Comparison of ENCODE assay signal across 23 mouse cellular contexts in genomic region chr10:8741505-8741904, GRCm38 (mm10).
A peak's percentile ranks its signal among the peaks of the same experiment; 100 is the strongest.
DNase-seq lines count a peak whose midpoint lies in the region; ATAC-seq and TF ChIP-seq lines count a peak whose summit lies in the region.
"Had no signal": no experiment of that assay in that cellular context is flagged by ENCODE, and none has a peak within 500 bp of the region (broad histone marks: within the 10 kb centered on the region; RNA-seq: fewer than 3 reads in every experiment).

No protein-coding gene starts in this region.

- H3K4me2 ChIP-seq in heart, embryonic 16.5 days (ENCODE audit: low read depth, low read length) = no peak overlapping the region
- no peak overlapping the region for H3K4me2 ChIP-seq in stomach, embryonic 15.5 days
- no peak overlapping the region for H3K4me2 ChIP-seq in stomach, postnatal 0 days (replicated peaks; ENCODE audit: low read depth)
- H3K4me2 ChIP-seq: forebrain, embryonic 12.5 days; forebrain, embryonic 15.5 days; hindbrain, embryonic 14.5 days had no signal

- no peaks in the 10 kb centered on the region for H3K9me3 ChIP-seq in heart, embryonic 16.5 days (replicated peaks; ENCODE audit: control insufficient read depth, low read length)
- H3K9me3 ChIP-seq in stomach, embryonic 15.5 days = no peaks in the 10 kb centered on the region
- no peaks in the 10 kb centered on the region for H3K9me3 ChIP-seq in stomach, postnatal 0 days (ENCODE audit: control insufficient read depth, low read length)
- H3K9me3 ChIP-seq: forebrain, embryonic 12.5 days; forebrain, embryonic 15.5 days; heart, embryonic 10.5 days had no signal

- no peak for TF ChIP-seq CTCF in stomach, postnatal 0 days (IDR thresholded peaks at IDR 0.05; ENCODE audit: low read depth)

- H3K27me3 ChIP-seq in heart, embryonic 16.5 days (ENCODE audit: control insufficient read depth, insufficient read depth, low read length) = no peaks in the 10 kb centered on the region
- no peaks in the 10 kb centered on the region for H3K27me3 ChIP-seq in stomach, embryonic 15.5 days (replicated peaks)
- H3K27me3 ChIP-seq in stomach, postnatal 0 days (ENCODE audit: control insufficient read depth, insufficient read depth, low read length) = no peaks in the 10 kb centered on the region
- H3K27me3 ChIP-seq: forebrain, embryonic 12.5 days; forebrain, embryonic 15.5 days had no signal

- no peaks in the 10 kb centered on the region for H3K4me1 ChIP-seq in heart, embryonic 16.5 days (ENCODE audit: control insufficient read depth, insufficient read depth, low read length)
- H3K4me1 ChIP-seq in stomach, embryonic 15.5 days = no peaks in the 10 kb centered on the region
- no peaks in the 10 kb centered on the region for H3K4me1 ChIP-seq in stomach, postnatal 0 days (replicated peaks; ENCODE audit: control insufficient read depth, insufficient read depth)

- intact Hi-C loops in heart, postnatal 14 days (cut with DNase I) = loop anchor here (5.0 to 10.0 kb wide), 3 partner anchors 141 to 933 kb away; partner anchors contain the start of gene Samd5

- 82% methylated on average over 9 of the region's 9 CpGs for WGBS in heart, embryonic 16.5 days
- 82% methylated on average over 9 of the region's 9 CpGs for WGBS in stomach, embryonic 15.5 days
- 89% methylated on average over 9 of the region's 9 CpGs for WGBS in stomach, postnatal 0 days

- H3K9ac ChIP-seq in heart, embryonic 16.5 days (ENCODE audit: low read length) = no peak overlapping the region
- H3K9ac ChIP-seq in stomach, embryonic 15.5 days = no peak overlapping the region
- H3K9ac ChIP-seq in stomach, postnatal 0 days (ENCODE audit: low read length) = no peak overlapping the region
- H3K9ac ChIP-seq: forebrain, embryonic 12.5 days; forebrain, embryonic 15.5 days; hindbrain, embryonic 14.5 days had no signal

- no peak for DNase-seq in heart, postnatal 14 days
- no peak for DNase-seq in stomach, postnatal 0 days (ENCODE audit: low spot score)
- DNase-seq in lung, adult 18-20 months = no peak
- DNase-seq: adrenal gland, adult 2 months; adrenal gland, postnatal 14 days; cerebellum, adult 11 months; cerebellum, adult 2 months; cerebellum, adult 9-11 months; cerebellum, postnatal 25 days; gastrocnemius, postnatal 25 days; heart, postnatal 10 days; heart, postnatal 4 days had no signal

- TF ChIP-seq EP300 in stomach, postnatal 0 days (optimal IDR thresholded peaks at IDR 0.05) = no peak

- H3K4me3 ChIP-seq in heart, embryonic 16.5 days (ENCODE audit: low read length) = no peak overlapping the region
- H3K4me3 ChIP-seq in stomach, embryonic 15.5 days (replicated peaks) = no peak overlapping the region
- no peak overlapping the region for H3K4me3 ChIP-seq in stomach, postnatal 0 days (ENCODE audit: low read depth, low read length)
- H3K4me3 ChIP-seq: forebrain, embryonic 12.5 days; forebrain, embryonic 15.5 days; heart, adult 2 months; heart, embryonic 10.5 days had no signal

- ATAC-seq in heart, embryonic 16.5 days (replicated peaks; ENCODE audit: extremely low read depth, insufficient read depth, low FRiP score) = no peak
- ATAC-seq in stomach, embryonic 15.5 days (ENCODE audit: insufficient read depth, low FRiP score, low read depth) = 0 out of 2 replicates have a peak, but pooled peaks have one; percentile 5
- no peak for ATAC-seq in stomach, postnatal 0 days (ENCODE audit: low FRiP score, low TSS enrichment)
- 0 out of 2 replicates have a peak, but pooled peaks have one; percentile 33 for ATAC-seq in megakaryocyte progenitor cell, adult 5-6 weeks (replicated peaks; ENCODE audit: poor library complexity)
- ATAC-seq: CD4-positive, CD25-positive, alpha-beta regulatory T cell, adult 4 months; forebrain, embryonic 15.5 days; hindbrain, postnatal 0 days; inflammation-experienced regulatory T-cells, adult 6 months had no signal

- H3K36me3 ChIP-seq in heart, embryonic 16.5 days (ENCODE audit: control insufficient read depth, insufficient read depth) = peaks cover 34% of the 10 kb centered on the region
- H3K36me3 ChIP-seq in stomach, embryonic 15.5 days = peaks cover 27% of the 10 kb centered on the region
- H3K36me3 ChIP-seq in stomach, postnatal 0 days (ENCODE audit: control insufficient read depth, insufficient read depth, low read length) = peaks cover 36% of the 10 kb centered on the region
- H3K36me3 ChIP-seq: forebrain, embryonic 15.5 days had no signal

- peak overlapping the region; percentile 2; the same call in 1 of the 2 replicates for H3K27ac ChIP-seq in heart, embryonic 16.5 days (ENCODE audit: low read length)
- no peak overlapping the region for H3K27ac ChIP-seq in stomach, embryonic 15.5 days
- no peak overlapping the region for H3K27ac ChIP-seq in stomach, postnatal 0 days (replicated peaks)
- H3K27ac ChIP-seq: forebrain, embryonic 12.5 days; forebrain, embryonic 15.5 days; heart, adult 2 months; hindbrain, embryonic 14.5 days; hindbrain, postnatal 0 days had no signal

Comparison
In these comparisons a context has a peak if more than half of its experiments do, and no peak if none do; other contexts are left out.
1. ATAC-seq: peak in stomach, embryonic 15.5 days (single experiment) and megakaryocyte progenitor cell, adult 5-6 weeks (single experiment); none in heart, embryonic 16.5 days (single experiment) and stomach, postnatal 0 days (single experiment).